Mouse (Mus musculus) frontal cortex, postnatal 14 days (tissue): ENCODE data around the gene Gm49486.

Experiments used
- DNase-seq, 2 experiments: peaks; one replicate each; pipeline ENCODE4 v3.0.0; 2022; ENCODE audit warnings: low spot score in 2 of 2

Gm49486 gene

GRCm38 (mm10) chr15:79229058-79229821 lies at the start of gene Gm49486, which contains the start of gene Pick1:
Gene Gm49486, plus strand, starts transcription at chr15:79229391.
Gene Pick1, plus strand, starts transcription at chr15:79229173.
- DNase-seq, result peak; percentile 73 to 79

- DNase-seq, result no peak
These were observed 44.0 kb upstream of the Gm49486 start for GRCm38 (mm10) chr15:79185213-79185612.

- no peak for DNase-seq
These were observed 41.4 kb upstream of the Gm49486 start for GRCm38 (mm10) chr15:79187819-79188218.

GRCm38 (mm10) chr15:79191426-79191825 lies 37.8 kb upstream of the Gm49486 start:
- DNase-seq, result no peak

- no peak for DNase-seq
These were observed 36.7 kb upstream of the Gm49486 start for GRCm38 (mm10) chr15:79192450-79192849.

GRCm38 (mm10) chr15:79192885-79193845 lies 36.0 kb upstream of the Gm49486 start:
- no peak for DNase-seq

- DNase-seq, result no peak
These were observed 35.1 kb upstream of the Gm49486 start for GRCm38 (mm10) chr15:79194048-79194447.

GRCm38 (mm10) chr15:79194946-79195345 lies 34.2 kb upstream of the Gm49486 start:
- DNase-seq, result no peak

GRCm38 (mm10) chr15:79195492-79195891 lies 33.7 kb upstream of the Gm49486 start:
- DNase-seq, result no peak

GRCm38 (mm10) chr15:79199390-79199976 lies 29.7 kb upstream of the Gm49486 start:
- no peak for DNase-seq

GRCm38 (mm10) chr15:79201491-79202150 lies 27.6 kb upstream of the Gm49486 start:
- peak in 1 of 2 experiments; percentile 34 for DNase-seq

- no peak for DNase-seq
These were observed 26.6 kb upstream of the Gm49486 start for GRCm38 (mm10) chr15:79202575-79202974.

- DNase-seq, result no peak
These were observed 21.0 kb upstream of the Gm49486 start for GRCm38 (mm10) chr15:79208211-79208610.

GRCm38 (mm10) chr15:79208758-79209439 lies 20.3 kb upstream of the Gm49486 start:
- DNase-seq, result no peak

- DNase-seq, result no peak
These were observed 18.8 kb upstream of the Gm49486 start for GRCm38 (mm10) chr15:79210357-79210756.

- DNase-seq, result no peak
These were observed 16.3 kb upstream of the Gm49486 start for GRCm38 (mm10) chr15:79212750-79213446.

GRCm38 (mm10) chr15:79213591-79213990 lies 15.6 kb upstream of the Gm49486 start:
- DNase-seq, result no peak

GRCm38 (mm10) chr15:79216191-79216590 lies 13.0 kb upstream of the Gm49486 start:
- DNase-seq, result no peak

GRCm38 (mm10) chr15:79219572-79219971 lies 9.6 kb upstream of the Gm49486 start:
- DNase-seq, result no peak

GRCm38 (mm10) chr15:79223641-79224040 lies 5.5 kb upstream of the Gm49486 start:
- DNase-seq, result no peak
